Mouse (Mus musculus): ENCODE data around the gene Sgpp1.
A peak's percentile ranks its signal among the peaks of the same experiment; 100 is the strongest.
"Not testable (repeated sequence)": the region's sequence is repeated elsewhere in the genome, so short reads cannot be mapped to it uniquely, and the experiment has no call there.

Sgpp1 gene

GRCm38 (mm10) chr12:75731927-75732443, 3.5 kb downstream of the Sgpp1 start:
- DNase-seq (ENCODE audit: extremely low read depth, low read depth), result no peak

- DNase-seq (ENCODE audit: extremely low read depth, low read depth), result no peak
Observed at GRCm38 (mm10) chr12:75731508-75731907, 4.0 kb downstream of the Sgpp1 start.

- DNase-seq (ENCODE audit: extremely low read depth, low read depth), result no peak
Observed at GRCm38 (mm10) chr12:75730458-75730857, 5.1 kb downstream of the Sgpp1 start.

GRCm38 (mm10) chr12:75729876-75730275, 5.7 kb downstream of the Sgpp1 start:
- no peak for DNase-seq (ENCODE audit: extremely low read depth, low read depth)

- DNase-seq (ENCODE audit: extremely low read depth, low read depth), result peak; percentile 95
Observed at GRCm38 (mm10) chr12:75727333-75728125, 8.0 kb downstream of the Sgpp1 start.

- DNase-seq (ENCODE audit: extremely low read depth, low read depth), result no peak
Observed at GRCm38 (mm10) chr12:75726349-75726861, 9.1 kb downstream of the Sgpp1 start.

- peak; percentile 56 for DNase-seq (ENCODE audit: extremely low read depth, low read depth)
Observed at GRCm38 (mm10) chr12:75724621-75725324, 10.8 kb downstream of the Sgpp1 start.

GRCm38 (mm10) chr12:75723839-75724463, 11.6 kb downstream of the Sgpp1 start:
- DNase-seq (ENCODE audit: extremely low read depth, low read depth), result peak; percentile 72

- DNase-seq (ENCODE audit: extremely low read depth, low read depth), result no peak
Observed at GRCm38 (mm10) chr12:75721941-75722340, 13.6 kb downstream of the Sgpp1 start.

- no peak for DNase-seq (ENCODE audit: extremely low read depth, low read depth)
Observed at GRCm38 (mm10) chr12:75721006-75721405, 14.5 kb downstream of the Sgpp1 start.

- DNase-seq (ENCODE audit: extremely low read depth, low read depth), result no peak
Observed at GRCm38 (mm10) chr12:75713596-75713995, 21.9 kb downstream of the Sgpp1 start.

- not testable (repeated sequence) for DNase-seq (ENCODE audit: extremely low read depth, low read depth)
Observed at GRCm38 (mm10) chr12:75712905-75713304, 22.6 kb downstream of the Sgpp1 start.

GRCm38 (mm10) chr12:75710596-75711376, 24.7 kb downstream of the Sgpp1 start:
- DNase-seq (ENCODE audit: extremely low read depth, low read depth), result no peak

- DNase-seq (ENCODE audit: extremely low read depth, low read depth), result no peak
Observed at GRCm38 (mm10) chr12:75709506-75709905, 26.0 kb downstream of the Sgpp1 start.

GRCm38 (mm10) chr12:75706670-75707069, 28.9 kb downstream of the Sgpp1 start:
- no peak for DNase-seq (ENCODE audit: extremely low read depth, low read depth)

GRCm38 (mm10) chr12:75702739-75703122, 32.8 kb downstream of the Sgpp1 start:
- DNase-seq (ENCODE audit: extremely low read depth, low read depth), result no peak

- DNase-seq (ENCODE audit: extremely low read depth, low read depth), result no peak
Observed at GRCm38 (mm10) chr12:75702084-75702738, 33.3 kb downstream of the Sgpp1 start.

GRCm38 (mm10) chr12:75701173-75702083, 34.1 kb downstream of the Sgpp1 start:
- DNase-seq (ENCODE audit: extremely low read depth, low read depth), result no peak

GRCm38 (mm10) chr12:75698692-75699091, 36.8 kb downstream of the Sgpp1 start:
- DNase-seq (ENCODE audit: extremely low read depth, low read depth), result no peak

Data from MEL-GATA-1-ER (cell line).